Mouse (Mus musculus): ENCODE measurements around the gene Surf4.

- no peak for TF ChIP-seq CTCF (IDR thresholded peaks at IDR 0.05; ENCODE audit: low read depth)
- TF ChIP-seq EP300 (optimal IDR thresholded peaks at IDR 0.05) = no peak
Measured at GRCm38 (mm10) chr2:26973116-26973515, 39.4 kb upstream of the Surf4 start, which contains the start of gene Adamts13.
